Mouse (Mus musculus) mouse embryonic stem cell (cell line): ENCODE results near the gene Bmt2.

Experiments used
- in situ Hi-C, 2 experiments: fragments of 300-500 bp; cut with MboI; formaldehyde crosslinking; loops; 1 replicate in 1 of 2; 3 replicates in 1 of 2; pipeline ENCODE4 v1.14.3; 2019 to 2020; ENCODE audit warnings: low sequenced_read_pairs in 2 of 2, low pct_unique_long_range_greater_than_20kb in 1 of 2, mixed read lengths in 1 of 2; ENCODE audit not compliant: unreplicated experiment in 1 of 2

Bmt2 gene

DNA sequence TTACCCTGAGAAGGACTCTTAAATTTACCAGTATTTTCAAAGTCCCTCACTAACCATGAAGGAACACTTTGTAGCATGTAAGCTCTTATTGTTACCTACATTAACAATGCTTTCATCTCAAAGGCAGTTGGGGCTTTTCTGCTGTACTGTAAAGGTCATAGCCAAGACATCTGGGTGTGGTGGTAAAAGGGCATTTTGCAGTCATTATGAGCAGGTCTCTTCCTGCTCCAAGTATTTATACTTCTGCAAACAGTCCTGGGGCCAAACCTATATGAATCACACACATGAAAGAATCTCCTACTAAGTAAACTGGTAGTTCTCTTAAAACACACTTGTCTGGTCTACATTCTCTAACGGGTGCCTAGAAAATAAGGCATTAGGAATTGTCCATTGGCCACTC, 95.7 kb downstream of the Bmt2 start:
- in situ Hi-C loops = no loop called here
